Mouse (Mus musculus) adrenal gland, postnatal 10 days (tissue): ENCODE results near the gene Plcd1. TPM values are rescaled to one million over a fixed set of nuclear protein-coding genes. Genes with fewer than 3 reads are reported as not detected.

ENCODE experiments used
- DNase-seq: peaks from one replicate; pipeline ENCODE4 v3.0.0; 2021; ENCODE audit warnings: mixed read lengths
- long read RNA-seq, 2 experiments: library from polyadenylated mRNA; stranded (forward); transcript quantifications; one replicate each; pipeline ENCODE4 v2.0.0; 2021
- total RNA-seq, 2 experiments: library from RNA; stranded (reverse); gene quantifications; 2 replicates each; pipeline ENCODE4 v1.2.3; 2021

The Plcd1 gene
- total RNA-seq: 10 to 100 TPM; 11.2 to 15.6 TPM
- long read RNA-seq, experiment 1, transcript Plcd1-201 (15 exons, 2,657 nt): major isoform, 7 of 13 reads
- long read RNA-seq, experiment 1, partial matches to known transcripts: 3 of 13 reads
- long read RNA-seq, experiment 1, other reads (novel, unspliced or antisense): 2 of 13 reads
- long read RNA-seq, experiment 2, transcript Plcd1-201 (15 exons, 2,657 nt): major isoform, 10 of 17 reads
- long read RNA-seq, experiment 2, partial matches to known transcripts: 0 of 17 reads
- long read RNA-seq, experiment 2, other reads (novel, unspliced or antisense): 5 of 17 reads

GRCm38 (mm10) chr9:119093419-119094295, at the start of gene Plcd1:
TSS of gene Plcd1 (minus strand) at chr9:119093502.
- peak; percentile 93 for DNase-seq

GRCm38 (mm10) chr9:119142066-119142465, 48.8 kb upstream of the Plcd1 start:
- peak; percentile 33 for DNase-seq

- no peak for DNase-seq
Observed at GRCm38 (mm10) chr9:119138836-119139235, 45.5 kb upstream of the Plcd1 start.

- no peak for DNase-seq
Observed at GRCm38 (mm10) chr9:119130692-119131091, 37.4 kb upstream of the Plcd1 start.

- no peak for DNase-seq
Observed at GRCm38 (mm10) chr9:119128436-119129181, 35.3 kb upstream of the Plcd1 start.

- DNase-seq: no peak
Observed at GRCm38 (mm10) chr9:119122596-119123369, 29.5 kb upstream of the Plcd1 start.

- DNase-seq: no peak
Observed at GRCm38 (mm10) chr9:119120168-119120560, 26.9 kb upstream of the Plcd1 start.

GRCm38 (mm10) chr9:119119409-119120167, 26.3 kb upstream of the Plcd1 start:
- no peak for DNase-seq

GRCm38 (mm10) chr9:119114911-119115310, 21.6 kb upstream of the Plcd1 start:
- no peak for DNase-seq

- DNase-seq: peak; percentile 49
Observed at GRCm38 (mm10) chr9:119110640-119111039, 17.3 kb upstream of the Plcd1 start.

- no peak for DNase-seq
Observed at GRCm38 (mm10) chr9:119109685-119110353, 16.5 kb upstream of the Plcd1 start.

GRCm38 (mm10) chr9:119107566-119107965, 14.3 kb upstream of the Plcd1 start:
- DNase-seq: peak; percentile 65

- DNase-seq: no peak
Observed at GRCm38 (mm10) chr9:119102783-119103113, 9.4 kb upstream of the Plcd1 start.

GRCm38 (mm10) chr9:119101992-119102782, 8.9 kb upstream of the Plcd1 start, which contains the start of gene Dlec1:
TSS of gene Dlec1 (plus strand) at chr9:119102478.
- DNase-seq: peak; percentile 81

- DNase-seq: peak; percentile 52
Observed at GRCm38 (mm10) chr9:119100177-119100898, 7.0 kb upstream of the Plcd1 start.

- DNase-seq: no peak
Observed at GRCm38 (mm10) chr9:119094462-119095109, 1.3 kb upstream of the Plcd1 start.

- peak; percentile 64 for DNase-seq
Observed at GRCm38 (mm10) chr9:119092473-119093418, 556 bp downstream of the Plcd1 start.
